Mouse (Mus musculus) thymus, postnatal 25 days (tissue): Measurements from ENCODE around the gene Gm20671.
"Not testable (repeated sequence)": the region's sequence is repeated elsewhere in the genome, so short reads cannot be mapped to it uniquely, and the experiment has no call there.

Experiments
- DNase-seq: peaks from one replicate; pipeline ENCODE4 v3.0.0; 2022

Gm20671 gene

DNA sequence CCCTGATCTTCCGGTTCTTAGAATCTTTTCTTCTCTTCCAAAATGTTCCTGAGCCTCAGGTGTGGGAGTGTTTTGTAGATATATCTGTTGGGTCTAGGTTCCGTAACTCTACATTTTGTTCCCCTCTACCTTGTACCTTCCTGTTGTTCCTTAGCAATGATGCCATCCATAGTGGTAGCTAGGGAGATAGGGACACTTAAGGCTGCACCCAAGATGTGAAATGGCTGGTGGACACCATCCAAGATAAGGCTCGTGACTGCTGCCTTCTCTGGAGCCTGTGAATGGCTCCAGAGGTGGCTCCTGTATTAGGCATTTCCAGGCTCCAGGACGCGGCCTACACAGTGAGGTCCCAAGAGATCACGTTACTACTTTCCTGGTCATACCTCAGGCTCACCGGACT, 98.6 kb downstream of the Gm20671 start:
- no peak for DNase-seq

DNA sequence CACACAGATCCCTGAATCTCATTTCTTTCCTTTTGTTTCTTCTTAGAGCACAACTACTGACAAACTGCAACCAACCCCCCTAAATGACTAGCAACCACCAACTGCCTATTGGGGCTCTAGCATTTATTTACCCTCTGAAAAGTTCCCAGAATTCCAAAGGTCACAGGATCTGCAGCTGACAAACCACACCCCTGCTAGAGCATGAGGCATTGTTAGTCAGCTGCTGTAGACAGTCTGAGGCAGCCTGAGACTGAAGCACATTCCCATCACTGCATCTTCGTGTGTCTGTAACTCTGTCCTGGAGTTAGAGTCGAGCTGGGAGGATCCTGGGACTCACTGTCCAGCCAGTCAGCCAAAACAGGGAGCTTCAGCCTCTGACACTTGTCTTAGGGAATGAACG, 101.5 kb downstream of the Gm20671 start:
- DNase-seq = not testable (repeated sequence)

DNA sequence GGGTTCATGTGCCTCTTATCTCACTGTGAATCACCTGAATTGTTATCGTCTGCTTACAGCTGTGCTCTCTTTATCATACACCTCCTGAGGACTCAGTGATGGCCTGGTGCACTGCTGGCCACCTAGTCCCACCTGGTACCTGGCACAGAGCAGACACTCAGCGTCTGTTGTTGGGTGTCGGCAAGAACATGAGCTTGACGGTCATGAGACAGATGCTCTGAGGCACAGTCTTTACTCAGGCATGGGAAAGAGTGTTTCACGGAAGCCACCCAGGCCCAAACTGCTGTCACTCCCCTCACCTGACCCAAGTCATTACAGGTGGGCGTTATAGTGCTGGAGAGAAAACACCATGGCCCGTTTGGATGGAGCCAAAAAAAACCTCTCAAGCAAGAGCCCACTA, 102.9 kb downstream of the Gm20671 start:
- DNase-seq = no peak

DNA sequence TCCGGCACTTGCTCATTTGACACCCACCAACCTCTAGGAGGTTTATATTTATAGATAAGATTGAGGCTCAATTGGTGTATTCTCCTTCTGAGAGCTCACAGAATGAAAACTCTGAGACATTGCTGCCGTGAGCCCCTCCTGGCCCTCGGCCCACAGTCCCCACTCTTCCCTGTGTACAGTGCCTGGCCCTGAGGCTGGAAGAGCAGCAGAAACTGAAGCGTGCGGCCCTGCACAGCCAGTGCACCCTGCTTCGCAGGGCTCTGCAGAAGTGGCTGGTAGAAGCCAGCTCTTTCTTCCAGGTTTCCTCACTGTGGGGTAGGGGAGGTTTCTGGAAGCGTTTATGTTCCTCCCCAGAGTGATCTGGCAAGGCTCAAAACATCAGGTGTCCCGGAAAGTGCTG, 104.2 kb downstream of the Gm20671 start:
- not testable (repeated sequence) for DNase-seq

DNA sequence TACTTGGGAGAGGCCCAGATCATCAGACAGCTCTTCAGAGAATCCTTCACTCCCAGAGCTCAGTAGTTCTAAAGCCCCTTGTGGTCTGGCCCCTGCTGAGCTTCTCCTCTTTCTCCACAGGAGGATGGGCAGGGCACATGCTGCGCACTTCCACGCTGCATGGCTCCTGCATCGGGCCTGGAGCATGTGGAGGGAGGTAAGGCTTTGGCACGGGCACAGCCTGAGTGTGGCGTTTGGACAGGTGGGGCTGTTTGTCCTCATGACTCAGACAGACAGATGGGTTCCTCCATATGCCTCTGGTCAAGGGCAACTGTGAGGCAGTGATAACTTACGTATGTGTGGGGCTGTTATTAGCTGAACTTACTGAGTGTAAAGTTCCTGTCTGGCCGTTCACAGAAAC, 104.6 kb downstream of the Gm20671 start:
- DNase-seq = no peak

DNA sequence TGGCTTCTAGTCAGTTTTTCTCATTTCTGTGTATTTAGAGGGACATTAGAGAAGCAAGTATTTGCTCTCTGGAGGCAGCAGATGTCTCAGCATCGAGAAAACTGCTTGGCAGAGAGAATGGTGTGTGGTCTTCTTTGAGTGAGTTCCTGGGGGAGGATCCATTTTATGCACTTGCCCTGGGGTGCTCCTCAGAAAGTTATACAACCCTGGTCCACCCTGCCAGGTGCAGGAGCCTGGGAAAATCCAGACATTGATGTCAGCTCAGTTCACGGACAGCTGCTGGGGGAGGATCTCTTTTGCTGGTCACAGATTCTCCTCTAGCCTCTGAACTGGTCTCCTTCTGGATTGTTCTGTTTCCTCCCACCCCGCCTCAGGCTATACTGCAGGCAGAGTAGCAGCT, 105.6 kb downstream of the Gm20671 start:
- DNase-seq = no peak

DNA sequence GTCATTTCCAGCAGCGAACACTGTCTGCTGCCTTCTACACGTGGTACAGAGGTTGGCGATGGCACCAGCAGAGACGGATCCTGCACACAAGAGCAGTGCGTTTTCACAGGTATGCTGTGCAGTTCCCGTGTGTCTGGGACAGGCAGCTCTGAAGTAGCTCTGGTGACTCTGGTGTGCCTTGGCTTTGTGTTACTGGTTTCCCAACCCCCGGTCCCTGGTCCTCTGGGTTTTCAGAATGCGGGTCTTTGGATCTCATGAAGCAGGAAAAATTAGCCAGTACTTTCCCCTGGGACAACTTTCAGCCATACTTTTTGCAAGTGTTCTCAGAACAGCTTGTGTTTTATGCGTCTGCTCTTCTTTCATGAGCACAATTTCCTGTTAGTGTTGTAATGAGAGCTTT, 106.5 kb downstream of the Gm20671 start:
- DNase-seq = no peak

DNA sequence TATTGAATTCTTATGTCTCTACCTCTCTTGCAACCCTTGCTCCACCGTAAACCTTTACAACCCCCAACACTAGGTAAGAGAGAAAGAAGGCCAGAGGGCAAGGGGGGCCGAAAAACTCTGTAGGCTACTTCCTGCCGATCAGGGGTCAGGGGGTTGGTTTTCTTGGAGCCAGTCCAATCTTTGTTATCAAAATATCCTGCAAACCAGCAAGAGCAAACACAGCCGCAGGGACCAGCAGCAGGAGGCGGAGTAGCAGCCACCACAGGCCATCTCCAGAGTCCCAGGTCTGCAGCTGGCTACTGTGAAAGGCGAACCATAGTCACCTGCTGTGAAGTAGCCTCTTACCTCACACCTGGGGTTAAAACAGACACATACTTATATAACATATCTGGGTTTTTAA, 108.0 kb downstream of the Gm20671 start:
- no peak for DNase-seq

DNA sequence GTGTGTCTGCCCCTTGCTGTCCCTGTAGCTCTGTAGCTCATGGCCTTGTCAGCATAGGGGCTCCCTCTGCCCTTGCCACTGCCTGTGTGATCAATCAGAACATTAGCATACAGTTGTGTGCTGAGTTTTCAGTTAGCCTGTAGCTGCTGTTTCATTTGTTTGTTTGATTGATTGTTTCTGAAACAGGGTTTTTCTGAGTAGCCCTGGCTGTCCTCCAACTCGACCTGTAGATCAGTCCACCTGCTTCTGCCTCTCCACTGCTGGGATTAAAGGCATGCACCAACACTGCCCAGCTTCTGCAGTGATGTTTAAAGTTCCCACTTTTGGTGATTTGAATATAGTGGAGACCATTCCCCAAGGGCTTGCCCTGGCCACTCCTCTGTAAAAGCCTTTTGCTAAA, 109.2 kb downstream of the Gm20671 start:
- no peak for DNase-seq

DNA sequence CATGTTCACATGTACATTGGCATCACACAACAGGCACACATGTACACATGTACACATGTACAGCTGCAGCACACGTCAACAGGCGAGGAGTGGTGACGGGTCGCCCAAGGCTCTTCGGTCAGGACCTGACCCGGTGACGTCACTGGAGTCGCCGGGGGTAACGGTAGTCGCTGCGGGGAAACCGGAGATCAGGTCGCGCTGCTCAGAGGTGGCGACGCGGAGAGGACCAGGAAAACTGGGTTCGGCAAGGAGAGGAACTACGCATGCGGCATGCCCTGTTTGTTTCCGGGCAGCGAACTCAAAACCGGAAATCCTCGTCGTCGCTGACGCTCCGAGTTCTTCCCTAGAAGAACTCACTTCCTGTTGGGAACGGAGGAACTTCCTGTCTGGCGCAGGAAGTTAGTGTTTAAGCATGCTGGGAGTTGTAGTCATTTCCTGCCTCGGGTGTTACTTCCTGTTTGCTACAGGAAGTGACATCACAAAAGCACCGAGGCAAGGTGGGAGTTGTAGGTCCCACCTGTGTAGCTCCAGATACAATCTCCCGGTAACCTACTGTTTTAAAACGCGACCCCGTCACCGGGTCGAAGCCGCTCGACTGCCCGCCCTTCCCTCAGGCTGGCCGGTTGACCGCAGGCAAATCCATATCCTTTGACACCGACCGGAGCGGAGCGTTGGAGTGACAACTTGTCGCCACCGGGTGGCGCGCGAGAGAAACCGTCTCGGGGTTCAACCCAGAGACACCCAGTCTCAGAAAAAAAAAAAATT, 113.0 kb downstream of the Gm20671 start:
- peak; percentile 83 for DNase-seq

DNA sequence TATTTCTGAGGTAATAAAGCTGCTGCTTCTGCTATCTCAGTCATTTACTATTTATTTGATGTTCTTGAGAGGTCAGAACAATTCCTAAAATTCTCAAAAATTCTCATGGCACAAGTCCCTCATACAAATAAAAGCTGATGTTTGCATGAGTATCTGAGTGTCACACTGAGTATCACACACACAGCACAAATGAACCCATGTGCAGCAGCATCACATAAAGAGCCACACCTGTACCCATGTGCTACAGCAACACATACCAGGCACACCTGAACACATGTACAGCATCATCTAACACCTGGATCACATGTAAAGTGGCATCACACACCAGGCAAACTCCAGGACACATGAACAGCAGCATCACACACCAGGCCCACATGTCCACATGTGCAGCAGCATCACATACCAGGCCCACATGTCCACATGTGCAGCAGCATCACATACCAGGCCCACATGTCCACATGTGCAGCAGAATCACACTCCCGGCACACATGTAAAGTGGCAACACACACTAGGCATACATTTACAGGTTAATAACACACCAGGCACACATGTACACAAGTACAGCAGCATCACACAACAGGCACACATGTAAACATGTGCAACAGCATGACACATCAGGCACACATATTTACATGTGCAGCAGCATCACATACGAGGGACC, 113.7 kb downstream of the Gm20671 start:
- no peak for DNase-seq

DNA sequence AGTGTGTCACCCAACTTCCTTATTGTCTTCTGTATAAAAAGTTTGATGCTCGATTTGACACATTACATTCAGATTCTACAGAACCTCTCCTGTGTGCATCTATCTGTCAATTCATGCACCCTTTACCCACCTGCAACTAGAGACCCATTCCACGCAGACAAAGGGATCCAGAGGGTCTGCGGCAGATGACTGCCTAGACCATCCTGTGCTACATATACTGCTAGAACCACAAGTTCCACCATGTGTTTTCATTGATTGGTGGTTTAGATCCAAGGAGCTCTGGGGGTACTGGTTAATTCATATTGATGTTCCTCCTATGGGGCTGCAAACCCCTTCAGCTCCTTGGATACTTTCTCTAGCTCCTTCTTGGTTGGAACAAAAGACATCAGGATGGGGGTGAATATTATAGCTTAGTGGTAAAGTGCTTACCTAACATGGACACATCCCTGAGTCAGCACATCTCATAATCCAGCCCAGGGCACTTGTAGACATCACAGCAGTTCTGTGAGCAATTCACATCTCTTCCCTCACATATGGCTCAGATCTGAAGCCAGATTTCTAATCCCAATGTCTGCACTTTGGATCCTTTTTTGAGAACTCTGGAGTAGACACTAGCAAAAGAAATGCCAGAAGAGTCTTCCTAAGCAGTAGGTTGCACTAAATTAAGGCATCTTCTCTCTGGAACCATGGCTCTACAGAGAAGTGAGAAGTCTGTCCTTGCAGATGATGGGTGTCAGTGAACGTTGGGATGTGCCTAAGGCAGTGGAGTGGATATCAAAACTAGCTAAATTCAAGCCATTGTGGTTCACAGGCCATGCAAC, 114.5 kb downstream of the Gm20671 start:
- no peak for DNase-seq

DNA sequence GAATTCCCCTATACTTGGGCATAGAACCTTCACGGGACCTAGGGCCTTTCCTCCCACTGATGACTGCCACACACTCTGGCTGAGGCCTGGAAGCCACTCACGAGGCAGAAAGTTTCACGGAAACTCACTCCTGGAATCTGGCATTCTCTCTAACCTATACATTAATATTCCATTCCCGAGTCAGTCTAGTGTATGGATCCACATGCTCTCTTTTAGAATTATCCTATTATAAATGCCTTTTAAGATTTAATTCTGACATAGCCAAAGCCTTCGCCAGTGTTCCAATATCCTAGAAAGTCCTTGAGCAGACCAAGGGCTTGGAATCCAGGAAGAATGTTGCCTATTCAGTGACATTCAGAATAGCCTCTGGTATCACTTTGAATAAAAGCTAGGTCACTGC, 115.4 kb downstream of the Gm20671 start:
- DNase-seq = no peak

DNA sequence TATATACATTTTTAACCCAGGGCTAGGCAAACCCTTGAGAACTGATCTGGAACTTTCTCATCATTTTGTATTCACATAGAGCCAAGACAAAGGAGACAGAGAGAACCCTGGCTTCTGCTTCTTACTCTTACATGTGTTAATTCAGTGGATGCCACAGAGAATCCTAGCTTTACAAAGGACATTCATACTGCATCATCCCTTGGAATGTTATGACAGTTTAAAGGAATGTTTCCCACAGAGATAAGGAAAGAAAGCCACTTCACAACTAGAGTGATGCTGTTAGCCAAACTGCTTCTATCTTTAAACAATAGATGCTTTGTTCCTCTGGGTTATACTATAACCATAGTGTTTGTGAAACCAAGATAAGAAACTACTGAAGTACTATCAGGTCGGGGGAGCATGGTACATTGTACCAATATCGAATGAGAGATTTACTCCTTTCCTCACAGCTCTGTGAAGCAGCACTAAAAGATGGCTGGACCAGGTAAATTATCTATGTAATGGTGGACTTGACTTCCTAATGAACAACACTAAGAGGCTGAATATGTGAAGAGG, 120.6 kb downstream of the Gm20671 start:
- DNase-seq = no peak

DNA sequence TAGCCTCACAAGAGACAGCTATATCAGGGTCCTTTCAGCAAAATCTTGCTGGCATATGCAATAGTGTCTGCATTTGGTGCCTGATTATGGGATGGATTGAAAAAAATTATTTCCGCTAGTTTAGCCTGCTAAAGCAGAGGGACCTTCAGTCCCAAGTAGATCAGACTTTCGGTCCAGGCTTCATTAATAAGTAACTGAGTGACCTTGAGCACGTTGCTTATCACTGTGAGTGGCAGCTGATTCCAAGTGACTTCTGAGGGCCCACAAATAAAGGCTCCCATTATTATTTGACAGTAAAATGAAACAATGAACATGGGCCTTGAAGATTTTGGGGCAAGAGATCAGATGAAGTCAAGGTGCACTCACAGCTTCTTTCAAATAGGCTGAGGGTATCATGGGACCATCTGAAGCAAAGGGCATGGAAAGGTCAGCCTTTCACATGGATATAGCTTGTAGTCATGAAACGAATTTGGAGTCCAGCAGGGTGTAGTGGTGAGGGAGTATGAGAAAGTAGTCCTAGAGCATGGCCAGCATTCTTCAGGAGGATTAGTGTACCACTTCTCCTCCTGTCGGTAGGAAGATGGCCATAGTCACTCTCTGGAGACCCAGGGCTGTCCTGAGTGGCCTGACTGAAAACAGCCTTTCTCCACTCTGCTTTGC, 129.6 kb downstream of the Gm20671 start:
- DNase-seq = no peak

DNA sequence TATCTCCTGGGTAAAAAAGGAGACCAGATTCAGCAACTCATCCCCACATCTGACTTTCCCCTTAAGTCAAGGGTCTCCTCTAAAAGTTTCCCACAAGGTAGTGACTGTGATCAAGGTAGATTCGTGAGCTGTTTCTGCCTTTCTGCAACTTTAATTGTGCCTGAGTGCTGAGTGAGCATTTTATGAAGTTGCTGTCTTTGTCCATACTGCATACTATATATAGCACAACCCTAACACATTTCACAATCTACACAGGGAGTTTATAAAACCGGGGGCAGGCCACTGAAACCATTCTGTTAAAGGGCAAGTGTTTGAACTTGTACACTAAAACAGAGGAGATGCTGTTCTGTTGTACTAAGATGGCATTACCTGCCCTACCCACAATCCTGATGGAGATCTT, 133.5 kb downstream of the Gm20671 start:
- no peak for DNase-seq
